In the genomic region with DNA sequence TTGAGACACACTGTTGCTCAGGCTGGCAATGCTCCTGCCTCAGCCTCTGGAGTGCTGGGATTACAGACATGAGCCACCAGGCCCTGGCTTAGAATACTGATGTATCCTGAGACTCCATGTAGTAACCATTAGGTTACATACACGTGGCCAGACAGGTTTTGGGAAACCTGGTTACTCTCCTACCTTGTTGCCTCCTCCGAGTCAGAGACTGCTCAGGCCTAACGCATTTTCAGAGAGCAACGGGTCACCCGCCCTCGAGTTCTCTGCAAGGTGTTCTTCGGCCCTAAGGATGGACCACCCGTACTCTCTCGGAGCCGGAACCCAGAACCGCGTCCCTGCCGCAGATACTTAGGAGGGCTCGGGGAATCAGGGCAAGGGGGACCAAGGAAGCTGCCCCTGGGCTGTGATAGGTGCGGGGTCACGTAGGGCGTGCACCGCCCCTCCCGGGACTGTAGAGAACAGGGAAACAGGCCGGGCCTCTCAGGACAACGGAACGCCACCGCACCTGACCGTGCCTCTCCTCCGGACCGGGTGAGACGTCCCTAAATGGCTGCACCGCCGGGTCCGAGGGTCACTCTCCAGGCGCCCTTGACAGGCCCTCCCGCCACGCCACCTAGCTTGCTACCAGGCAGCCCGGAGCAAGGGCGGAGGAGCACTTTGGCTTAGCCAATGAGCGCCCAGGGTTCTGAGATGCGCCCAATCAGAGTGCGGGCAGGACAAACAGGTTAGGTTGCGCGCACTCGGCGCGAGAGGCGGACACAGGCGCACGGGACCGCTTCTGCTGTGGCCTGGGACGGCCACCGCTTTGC, we compare ENCODE assay signal across 7 mouse cellular contexts. TPM values are rescaled to one million over a fixed set of nuclear protein-coding genes. Genes with fewer than 3 reads are reported as not detected.
DNase-seq lines count a peak whose midpoint lies in the region; ATAC-seq lines count a peak whose summit lies in the region.

A gene (plus strand): TSS at position 728 of the 809 bp plus-strand sequence.

- H3K4me1 ChIP-seq in embryonic facial prominence, embryonic 12.5 days, result peaks cover 10% of the 10 kb centered on the region; the same call in 1 of the 2 replicates
- H3K4me1 ChIP-seq in limb, embryonic 11.5 days (ENCODE audit: control insufficient read depth, insufficient read depth, low read length), result no peaks in the 10 kb centered on the region
- H3K4me1 ChIP-seq in midbrain, embryonic 14.5 days (ENCODE audit: control insufficient read depth, insufficient read depth, low read length), result peaks cover 12% of the 10 kb centered on the region

- H3K27ac ChIP-seq in embryonic facial prominence, embryonic 12.5 days, result peak within 1 kb of the TSS; percentile 93
- peak within 1 kb of the TSS; percentile 84 for H3K27ac ChIP-seq in limb, embryonic 11.5 days (replicated peaks; ENCODE audit: low read depth, low read length)
- peak within 1 kb of the TSS; percentile 91 for H3K27ac ChIP-seq in midbrain, embryonic 14.5 days (replicated peaks; ENCODE audit: low read depth, low read length)

- H3K36me3 ChIP-seq in embryonic facial prominence, embryonic 12.5 days, result no peaks in the 10 kb centered on the region
- no peaks in the 10 kb centered on the region for H3K36me3 ChIP-seq in limb, embryonic 11.5 days (ENCODE audit: control insufficient read depth, insufficient read depth, low read length)
- no peaks in the 10 kb centered on the region for H3K36me3 ChIP-seq in midbrain, embryonic 14.5 days (ENCODE audit: control insufficient read depth, insufficient read depth, low read length)

- peak within 1 kb of the TSS; percentile 80 for H3K4me2 ChIP-seq in embryonic facial prominence, embryonic 12.5 days (replicated peaks)
- peak within 1 kb of the TSS; percentile 61 for H3K4me2 ChIP-seq in limb, embryonic 11.5 days (ENCODE audit: low read depth, severe bottlenecking)
- H3K4me2 ChIP-seq in midbrain, embryonic 14.5 days (ENCODE audit: low read length), result peak within 1 kb of the TSS; percentile 80

- DNase-seq in adrenal gland, postnatal 25 days, result peak; percentile 95
- peak; percentile 100 for DNase-seq in heart, adult 11 months
- peak; percentile 96 for DNase-seq in kidney, adult 18-20 months
- DNase-seq in limb, embryonic 11.5 days (ENCODE audit: low spot score), result peak; percentile 96
- peak; percentile 97 for DNase-seq in midbrain, embryonic 14.5 days
- DNase-seq in spleen, adult 18-20 months, result peak; percentile 87 to 90

- H3K9me3 ChIP-seq in embryonic facial prominence, embryonic 12.5 days, result no peaks in the 10 kb centered on the region
- H3K9me3 ChIP-seq in limb, embryonic 11.5 days (ENCODE audit: control insufficient read depth, low read length), result no peaks in the 10 kb centered on the region
- no peaks in the 10 kb centered on the region for H3K9me3 ChIP-seq in midbrain, embryonic 14.5 days (ENCODE audit: control insufficient read depth, low read length)

- peak; percentile 98 for ATAC-seq in embryonic facial prominence, embryonic 12.5 days (ENCODE audit: insufficient number of reproducible peaks, insufficient read depth, low FRiP score, low TSS enrichment)
- peak; percentile 98 for ATAC-seq in limb, embryonic 11.5 days (ENCODE audit: insufficient number of reproducible peaks, low FRiP score, low TSS enrichment, low read depth)
- peak; percentile 99 for ATAC-seq in midbrain, embryonic 14.5 days (ENCODE audit: low FRiP score, low TSS enrichment)

- H3K27me3 ChIP-seq in embryonic facial prominence, embryonic 12.5 days, result no peaks in the 10 kb centered on the region
- no peaks in the 10 kb centered on the region for H3K27me3 ChIP-seq in limb, embryonic 11.5 days (ENCODE audit: control insufficient read depth, insufficient read depth, low read length)
- no peaks in the 10 kb centered on the region for H3K27me3 ChIP-seq in midbrain, embryonic 14.5 days (ENCODE audit: control insufficient read depth, insufficient read depth, low read length)

- peak within 1 kb of the TSS; percentile 86 for H3K9ac ChIP-seq in embryonic facial prominence, embryonic 12.5 days
- H3K9ac ChIP-seq in limb, embryonic 11.5 days (ENCODE audit: low read length), result peak within 1 kb of the TSS; percentile 91
- peak within 1 kb of the TSS; percentile 86 for H3K9ac ChIP-seq in midbrain, embryonic 14.5 days (replicated peaks; ENCODE audit: low read length)

- peak within 1 kb of the TSS; percentile 91 for H3K4me3 ChIP-seq in embryonic facial prominence, embryonic 12.5 days
- H3K4me3 ChIP-seq in limb, embryonic 11.5 days (ENCODE audit: low read depth, low read length), result peak within 1 kb of the TSS; percentile 98
- H3K4me3 ChIP-seq in midbrain, embryonic 14.5 days (replicated peaks; ENCODE audit: low read depth, low read length), result peak within 1 kb of the TSS; percentile 99

- under 1% methylated on average over 49 of the region's 49 CpGs for WGBS in embryonic facial prominence, embryonic 12.5 days
- under 1% methylated on average over 48 of the region's 49 CpGs for WGBS in limb, embryonic 11.5 days
- WGBS in midbrain, embryonic 14.5 days, result under 1% methylated on average over 49 of the region's 49 CpGs

RNA-seq across cellular contexts. Expression of the gene that starts here (rescaled TPM):
- total RNA-seq in adrenal gland, postnatal 25 days (2021), result 110 and 117 TPM in 2 replicates
- polyA plus RNA-seq in embryonic facial prominence, embryonic 12.5 days (2016; fragmentation: Nextera tagmentation; extraction: Ambion mirVana), result 82.5 and 87.3 TPM in 2 replicates
- polyA plus RNA-seq in limb, embryonic 11.5 days (2014; fragmentation: Nextera tagmentation; extraction: Ambion mirVana), result 77.8 and 83.2 TPM in 2 replicates
- polyA plus RNA-seq in midbrain, embryonic 14.5 days (2014; fragmentation: Nextera tagmentation; extraction: Ambion mirVana), result 77.1 and 113 TPM in 2 replicates

Comparison
In these comparisons a context has a peak if more than half of its experiments do, and no peak if none do; other contexts are left out.
1. Peak in every context shown above with its lines: DNase-seq, ATAC-seq, H3K4me3 ChIP-seq and H3K27ac ChIP-seq.